Mouse (Mus musculus): ENCODE measurements around the gene Lgals7. TPM values are rescaled to one million over a fixed set of nuclear protein-coding genes. Genes with fewer than 3 reads are reported as not detected.
"Not testable (repeated sequence)": the region's sequence is repeated elsewhere in the genome, so short reads cannot be mapped to it uniquely, and the experiment has no call there.

Lgals7 gene
- total RNA-seq, 1 experiment = 0.89 TPM

- DNase-seq (ENCODE audit: low read depth, low spot score) = no peak
- TF ChIP-seq CHD2 (IDR thresholded peaks at IDR 0.05; ENCODE audit: low read depth, low read length) = no peak
- no peak for TF ChIP-seq ZNF384 (IDR thresholded peaks at IDR 0.05; ENCODE audit: low read depth, low read length)
- TF ChIP-seq HCFC1 (IDR thresholded peaks at IDR 0.05; ENCODE audit: borderline replicate concordance, insufficient read depth, low read length) = no peak
- TF ChIP-seq ZC3H11A (IDR thresholded peaks at IDR 0.05; ENCODE audit: borderline replicate concordance, low read depth, low read length) = no peak
- TF ChIP-seq MAFK (IDR thresholded peaks at IDR 0.05; ENCODE audit: insufficient read depth, low read depth, low read length) = no peak
- H3K4me3 ChIP-seq (ENCODE audit: insufficient read depth in 1 of 2, low read depth in 1 of 2, low read length in 2 of 2, poor library complexity in 1 of 2, severe bottlenecking in 1 of 2) = no peak overlapping the region
- H3K4me1 ChIP-seq (ENCODE audit: control insufficient read depth in 2 of 2, insufficient read depth in 2 of 2, low read length in 2 of 2, poor library complexity in 1 of 2) = peaks cover 0 to 24% of the 10 kb centered on the region in 2 experiments; a peak in 2 of 4 replicates
- no peaks in the 10 kb centered on the region; the same call in 1 of the 2 replicates for H3K36me3 ChIP-seq (ENCODE audit: control insufficient read depth, insufficient read depth, low read length, poor library complexity, severe bottlenecking)
- no peaks in the 10 kb centered on the region for H3K9me3 ChIP-seq (ENCODE audit: control insufficient read depth, insufficient read depth, low read depth, low read length)
- in situ Hi-C loops (cut with MboI; ENCODE audit: low sequenced_read_pairs in 2 of 2, unreplicated experiment in 2 of 2) = no loop called here
- no peak overlapping the region for H3K27ac ChIP-seq (ENCODE audit: insufficient read depth, low read depth, low read length, poor library complexity, severe bottlenecking)
- no peak overlapping the region for H3K9ac ChIP-seq (ENCODE audit: insufficient read depth, low read depth, low read length, poor library complexity, severe bottlenecking)
Measured at GRCm38 (mm10) chr7:28880554-28880953, 16.9 kb downstream of the Lgals7 start.

DNA sequence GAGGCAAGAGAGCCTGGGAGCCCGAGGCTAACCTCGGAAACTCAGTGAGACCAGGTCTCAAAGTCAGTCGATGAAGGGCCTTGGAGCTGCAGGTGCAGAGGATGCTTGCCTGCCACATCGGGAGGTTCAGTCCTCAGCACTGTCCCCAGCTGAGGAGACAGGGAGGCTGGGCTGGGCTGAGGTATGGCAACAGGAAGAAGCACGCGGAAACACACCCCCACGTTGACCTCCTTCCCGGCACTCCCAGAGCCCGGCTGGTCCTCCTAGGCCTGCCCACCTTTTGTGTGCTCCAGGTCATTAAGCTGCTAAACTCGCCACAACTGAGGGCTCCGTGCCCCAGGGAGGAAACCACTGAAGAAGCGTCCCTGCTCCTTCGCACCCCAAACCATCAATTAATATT lies 17.5 kb downstream of the Lgals7 start, which contains the start of gene Capn12:
TSS of gene Capn12 (plus strand) at position 224 of the 400 bp plus-strand sequence.
- in situ Hi-C loops (cut with MboI; ENCODE audit: low sequenced_read_pairs in 2 of 2, unreplicated experiment in 2 of 2) = no loop called here
- Histone ChIP-seq H3K4me3 (ENCODE audit: insufficient read depth in 1 of 2, low read depth in 1 of 2, low read length in 2 of 2, poor library complexity in 1 of 2, severe bottlenecking in 1 of 2) (no peak within 1 kb of the TSS), H3K27ac (ENCODE audit: insufficient read depth, low read depth, low read length, poor library complexity, severe bottlenecking) (no peak within 1 kb of the TSS), H3K9ac (ENCODE audit: insufficient read depth, low read depth, low read length, poor library complexity, severe bottlenecking) (no peak within 1 kb of the TSS), H3K36me3 (ENCODE audit: control insufficient read depth, insufficient read depth, low read length, poor library complexity, severe bottlenecking) (no peaks in the 10 kb centered on the region; the same call in 1 of the 2 replicates), H3K9me3 (ENCODE audit: control insufficient read depth, insufficient read depth, low read depth, low read length) (no peaks in the 10 kb centered on the region), H3K4me1 (ENCODE audit: control insufficient read depth in 2 of 2, insufficient read depth in 2 of 2, low read length in 2 of 2, poor library complexity in 1 of 2) (peaks cover 0 to 25% of the 10 kb centered on the region in 2 experiments; a peak in 2 of 4 replicates)
- no peak for TF ChIP-seq MAFK (IDR thresholded peaks at IDR 0.05; ENCODE audit: insufficient read depth, low read depth, low read length)
- TF ChIP-seq HCFC1 (IDR thresholded peaks at IDR 0.05; ENCODE audit: borderline replicate concordance, insufficient read depth, low read length) = no peak
- no peak for TF ChIP-seq ZNF384 (IDR thresholded peaks at IDR 0.05; ENCODE audit: low read depth, low read length)
- no peak for TF ChIP-seq CHD2 (IDR thresholded peaks at IDR 0.05; ENCODE audit: low read depth, low read length)
- TF ChIP-seq ZC3H11A (IDR thresholded peaks at IDR 0.05; ENCODE audit: borderline replicate concordance, low read depth, low read length) = no peak
- no peak for DNase-seq (ENCODE audit: low read depth, low spot score)

DNA sequence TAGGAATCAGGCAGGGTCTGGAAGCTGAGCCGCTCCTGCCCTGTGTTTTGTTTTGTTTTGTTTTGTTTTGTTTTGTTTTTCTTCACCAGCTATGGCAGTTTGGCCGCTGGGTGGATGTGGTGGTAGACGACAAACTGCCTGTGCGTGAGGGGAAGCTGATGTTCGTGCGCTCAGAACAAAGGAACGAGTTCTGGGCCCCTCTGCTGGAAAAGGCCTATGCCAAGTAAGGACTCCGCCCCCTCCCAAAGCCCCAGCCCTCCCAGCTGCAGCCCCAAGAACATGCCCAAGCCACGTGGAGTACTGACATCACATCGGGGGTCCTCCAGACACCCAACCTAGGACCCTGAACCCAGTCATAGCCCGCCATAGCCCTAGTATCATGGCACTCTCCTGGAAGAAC lies 19.4 kb downstream of the Lgals7 start:
- no peaks in the 10 kb centered on the region for H3K9me3 ChIP-seq (ENCODE audit: control insufficient read depth, insufficient read depth, low read depth, low read length)
- TF ChIP-seq MAFK (IDR thresholded peaks at IDR 0.05; ENCODE audit: insufficient read depth, low read depth, low read length) = no peak
- TF ChIP-seq CHD2 (IDR thresholded peaks at IDR 0.05; ENCODE audit: low read depth, low read length) = no peak
- no peak for TF ChIP-seq ZC3H11A (IDR thresholded peaks at IDR 0.05; ENCODE audit: borderline replicate concordance, low read depth, low read length)
- TF ChIP-seq ZNF384 (IDR thresholded peaks at IDR 0.05; ENCODE audit: low read depth, low read length) = no peak
- no peak for TF ChIP-seq HCFC1 (IDR thresholded peaks at IDR 0.05; ENCODE audit: borderline replicate concordance, insufficient read depth, low read length)
- DNase-seq (ENCODE audit: low read depth, low spot score) = no peak
- in situ Hi-C loops (cut with MboI; ENCODE audit: low sequenced_read_pairs in 2 of 2, unreplicated experiment in 2 of 2) = no loop called here
- no peak overlapping the region for H3K9ac ChIP-seq (ENCODE audit: insufficient read depth, low read depth, low read length, poor library complexity, severe bottlenecking)
- H3K4me1 ChIP-seq (ENCODE audit: control insufficient read depth in 2 of 2, insufficient read depth in 2 of 2, low read length in 2 of 2, poor library complexity in 1 of 2) = peaks cover 0 to 24% of the 10 kb centered on the region in 2 experiments; a peak in 2 of 4 replicates
- no peak overlapping the region for H3K27ac ChIP-seq (ENCODE audit: insufficient read depth, low read depth, low read length, poor library complexity, severe bottlenecking)
- H3K36me3 ChIP-seq (ENCODE audit: control insufficient read depth, insufficient read depth, low read length, poor library complexity, severe bottlenecking) = no peaks in the 10 kb centered on the region; the same call in 1 of the 2 replicates
- H3K4me3 ChIP-seq (ENCODE audit: insufficient read depth in 1 of 2, low read depth in 1 of 2, low read length in 2 of 2, poor library complexity in 1 of 2, severe bottlenecking in 1 of 2) = no peak overlapping the region

- H3K4me3 ChIP-seq (ENCODE audit: insufficient read depth in 1 of 2, low read depth in 1 of 2, low read length in 2 of 2, poor library complexity in 1 of 2, severe bottlenecking in 1 of 2); H3K27ac ChIP-seq (ENCODE audit: insufficient read depth, low read depth, low read length, poor library complexity, severe bottlenecking); H3K36me3 ChIP-seq (ENCODE audit: control insufficient read depth, insufficient read depth, low read length, poor library complexity, severe bottlenecking); DNase-seq (ENCODE audit: low read depth, low spot score); H3K9me3 ChIP-seq (ENCODE audit: control insufficient read depth, insufficient read depth, low read depth, low read length); in situ Hi-C loops (cut with MboI; ENCODE audit: low sequenced_read_pairs in 2 of 2, unreplicated experiment in 2 of 2); H3K9ac ChIP-seq (ENCODE audit: insufficient read depth, low read depth, low read length, poor library complexity, severe bottlenecking): not testable (repeated sequence)
- peaks cover 0 to 24% of the 10 kb centered on the region in 2 experiments; a peak in 2 of 4 replicates for H3K4me1 ChIP-seq (ENCODE audit: control insufficient read depth in 2 of 2, insufficient read depth in 2 of 2, low read length in 2 of 2, poor library complexity in 1 of 2)
Measured at GRCm38 (mm10) chr7:28883704-28884103, 20.1 kb downstream of the Lgals7 start.

DNA sequence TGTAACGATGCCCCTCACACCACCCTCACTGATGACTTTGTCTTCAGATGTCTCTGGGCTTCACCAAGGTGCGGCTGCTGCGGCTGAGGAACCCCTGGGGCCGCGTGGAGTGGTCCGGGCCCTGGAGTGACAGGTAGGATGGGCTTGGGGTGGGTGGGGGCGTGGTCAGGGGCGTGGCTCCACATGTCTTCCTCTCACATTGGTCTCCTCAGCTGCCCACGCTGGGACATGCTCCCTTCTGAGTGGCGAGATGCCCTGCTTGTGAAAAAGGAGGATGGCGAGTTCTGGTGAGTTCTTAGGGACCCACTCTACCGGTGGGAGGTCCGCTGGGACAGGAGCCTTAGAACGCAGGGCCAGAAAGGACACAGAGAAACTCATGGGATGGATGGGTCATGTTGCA lies 22.8 kb downstream of the Lgals7 start:
- peaks cover 5% of the 10 kb centered on the region for H3K36me3 ChIP-seq (ENCODE audit: control insufficient read depth, insufficient read depth, low read length, poor library complexity, severe bottlenecking)

More for the DNA sequence above, 22.8 kb downstream of the Lgals7 start:
- Histone ChIP-seq H3K9ac (ENCODE audit: insufficient read depth, low read depth, low read length, poor library complexity, severe bottlenecking) (no peak overlapping the region), H3K27ac (ENCODE audit: insufficient read depth, low read depth, low read length, poor library complexity, severe bottlenecking) (no peak overlapping the region), H3K9me3 (ENCODE audit: control insufficient read depth, insufficient read depth, low read depth, low read length) (no peaks in the 10 kb centered on the region), H3K4me3 (ENCODE audit: insufficient read depth in 1 of 2, low read depth in 1 of 2, low read length in 2 of 2, poor library complexity in 1 of 2, severe bottlenecking in 1 of 2) (no peak overlapping the region), H3K4me1 (ENCODE audit: control insufficient read depth in 2 of 2, insufficient read depth in 2 of 2, low read length in 2 of 2, poor library complexity in 1 of 2) (peaks cover 0 to 7% of the 10 kb centered on the region in 2 experiments; a peak in 2 of 4 replicates)
- in situ Hi-C loops (cut with MboI; ENCODE audit: low sequenced_read_pairs in 2 of 2, unreplicated experiment in 2 of 2) = no loop called here
- TF ChIP-seq HCFC1 (IDR thresholded peaks at IDR 0.05; ENCODE audit: borderline replicate concordance, insufficient read depth, low read length) (no peak), ZC3H11A (IDR thresholded peaks at IDR 0.05; ENCODE audit: borderline replicate concordance, low read depth, low read length) (no peak), CHD2 (IDR thresholded peaks at IDR 0.05; ENCODE audit: low read depth, low read length) (no peak), MAFK (IDR thresholded peaks at IDR 0.05; ENCODE audit: insufficient read depth, low read depth, low read length) (no peak), ZNF384 (IDR thresholded peaks at IDR 0.05; ENCODE audit: low read depth, low read length) (no peak)
- peak; percentile 40 for DNase-seq (ENCODE audit: low read depth, low spot score)

All from ES-E14 (cell line).